Mouse (Mus musculus) adrenal gland, postnatal 36 days (tissue): ENCODE data around the gene Tnk1. TPM values are rescaled to one million over a fixed set of nuclear protein-coding genes. Genes with fewer than 3 reads are reported as not detected.
"Not testable (repeated sequence)": the region's sequence is repeated elsewhere in the genome, so short reads cannot be mapped to it uniquely, and the experiment has no call there.

ENCODE experiments used
- DNase-seq, 2 experiments: peaks; one replicate each; pipeline ENCODE4 v3.0.0; 2021; ENCODE audit warnings: mixed read lengths in 1 of 2
- total RNA-seq, 2 experiments: library from RNA; stranded (reverse); gene quantifications; 2 replicates each; pipeline ENCODE4 v1.2.3; 2021

Gene Tnk1
- total RNA-seq, 2 experiments from 2014 or later, result not detected

DNA sequence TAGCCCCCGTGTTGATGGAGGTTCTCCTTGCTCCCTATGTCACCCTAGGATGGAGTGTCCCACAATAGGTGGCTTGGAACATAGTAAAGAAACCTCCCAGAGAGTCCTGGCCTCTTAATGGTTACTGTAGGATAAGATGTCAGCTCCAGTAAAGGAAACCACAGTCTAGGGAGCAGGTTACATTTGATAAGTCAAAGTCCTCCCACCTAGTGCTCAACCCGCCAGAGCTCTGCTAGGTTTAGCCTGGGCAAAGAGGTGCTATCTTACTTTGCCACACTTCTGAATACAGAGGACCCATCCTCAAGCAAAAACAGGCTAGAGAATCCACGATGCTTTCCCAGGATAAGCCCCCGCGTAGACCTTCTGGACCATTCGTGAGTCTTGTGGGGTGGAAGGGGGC lies 20.4 kb upstream of the Tnk1 start:
- DNase-seq, result no peak

DNA sequence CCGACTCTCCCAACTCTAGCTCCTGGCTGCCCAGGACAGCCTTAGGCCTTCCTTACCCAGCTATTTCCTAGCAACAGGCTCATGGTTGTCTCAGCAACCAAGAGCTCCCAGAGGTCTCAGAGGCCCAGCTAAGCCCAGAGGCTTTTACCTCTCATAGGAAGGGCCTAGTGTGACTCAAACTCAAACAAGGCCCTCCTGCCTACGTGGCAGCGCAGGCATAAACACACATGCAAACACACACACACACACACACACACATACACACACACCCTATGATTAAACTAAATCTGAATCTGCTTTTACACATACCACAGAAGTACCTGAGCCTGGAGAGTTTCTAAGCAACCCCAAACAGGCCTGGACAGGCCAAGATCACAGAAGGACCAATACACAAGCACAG lies 19.9 kb upstream of the Tnk1 start:
- DNase-seq, result no peak

DNA sequence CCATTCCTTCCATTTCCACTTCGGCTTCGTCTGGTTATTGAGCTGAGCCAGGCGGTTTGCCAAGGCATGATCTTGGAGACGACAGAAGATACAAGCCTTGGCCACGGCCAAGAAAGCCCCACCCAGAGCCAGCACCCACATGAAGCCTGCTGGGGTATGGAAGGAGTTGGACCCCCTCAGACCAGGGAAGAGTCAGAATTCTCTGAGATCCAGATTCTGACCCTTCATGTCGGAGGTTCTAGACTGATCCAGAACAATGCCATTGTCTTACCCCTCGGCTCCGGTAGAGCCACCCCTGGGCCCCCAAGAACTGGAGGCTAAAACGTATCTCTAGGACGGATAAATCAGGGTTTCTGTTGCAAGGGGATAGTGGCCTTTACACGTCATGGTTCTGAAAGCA lies 19.3 kb upstream of the Tnk1 start, which contains the start of gene Tmem95:
Gene Tmem95 (minus strand): TSS at position 141 of the 400 bp plus-strand sequence.
- DNase-seq, result no peak

DNA sequence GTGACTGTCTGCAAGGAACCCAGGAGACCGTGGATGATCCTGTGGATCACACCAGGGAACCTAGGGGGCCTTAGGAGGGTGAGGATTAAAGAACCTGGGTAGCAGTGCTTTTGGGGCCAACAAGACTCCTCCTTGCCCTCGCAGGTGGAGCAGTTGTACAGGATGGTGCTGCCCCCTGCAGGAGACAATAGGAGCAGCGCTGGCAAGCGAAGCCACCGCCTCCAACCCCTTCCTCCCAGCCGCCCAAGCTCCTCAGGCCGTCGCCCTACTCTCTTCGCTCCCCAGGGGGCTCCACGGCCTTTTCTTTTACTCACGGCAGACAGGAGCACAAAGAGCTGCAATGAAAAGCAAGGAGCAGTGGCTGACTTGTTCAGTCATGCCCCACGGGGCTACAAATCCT lies 18.3 kb upstream of the Tnk1 start:
- DNase-seq, result peak; percentile 87 to 92

DNA sequence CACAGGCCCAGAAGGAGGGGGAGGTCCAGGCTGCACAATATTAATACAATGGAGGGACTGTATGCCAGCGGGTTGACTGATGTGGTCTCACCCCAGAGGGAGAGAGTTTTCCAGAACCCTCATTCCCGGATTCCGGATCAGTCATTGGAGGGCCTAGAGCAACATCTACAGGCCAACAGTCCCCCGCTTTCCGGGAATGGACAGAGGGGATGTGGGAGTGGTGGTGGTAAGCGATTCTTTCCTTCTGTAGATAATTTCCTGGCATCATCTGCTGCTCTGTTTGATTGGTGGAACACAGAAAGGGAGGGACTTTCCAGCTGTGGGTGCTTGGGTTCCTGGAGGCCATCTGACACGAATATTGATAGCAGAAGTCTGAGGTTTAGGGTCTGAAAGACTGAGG lies 17.7 kb upstream of the Tnk1 start:
- DNase-seq, result no peak

DNA sequence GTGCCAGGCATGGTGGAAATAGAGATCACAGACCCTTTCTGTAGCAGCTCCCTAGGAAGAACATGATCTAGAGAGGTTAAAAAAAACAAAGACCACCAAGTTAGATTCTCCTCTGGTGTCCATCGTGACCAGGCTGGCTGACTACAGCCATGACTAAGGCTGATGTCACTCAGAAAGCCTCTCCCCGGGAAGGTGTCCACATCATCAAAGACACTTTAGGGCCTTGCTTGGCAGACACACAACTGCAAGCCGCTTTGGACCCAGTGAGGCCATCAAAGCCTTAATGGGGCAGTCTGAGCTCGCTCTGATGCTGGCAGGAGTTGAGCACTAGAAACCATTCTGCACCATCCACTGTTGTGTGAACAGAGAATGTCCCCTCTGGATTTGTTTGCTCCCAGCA lies 13.9 kb upstream of the Tnk1 start:
- DNase-seq, result peak; percentile 46 to 48

DNA sequence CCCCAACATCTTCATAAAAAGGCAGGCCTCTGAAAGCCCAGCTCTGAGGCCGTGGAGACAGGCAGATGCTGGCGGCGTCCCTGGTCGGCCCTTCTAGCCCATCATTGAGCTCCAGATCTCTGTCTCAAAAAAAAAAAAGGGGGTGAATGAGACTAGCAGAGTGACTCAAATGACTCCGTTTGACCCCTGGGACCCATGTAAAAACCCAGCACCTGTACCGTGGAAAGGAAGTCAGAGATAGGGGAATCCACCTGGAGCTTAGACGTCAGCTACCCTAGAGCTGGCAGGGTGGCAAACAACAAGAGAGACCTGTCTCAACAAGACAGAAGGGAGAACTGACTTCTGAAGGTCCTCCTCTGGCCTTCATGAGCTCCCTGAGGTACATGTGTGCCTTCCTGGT lies 13.3 kb upstream of the Tnk1 start:
- no peak for DNase-seq

DNA sequence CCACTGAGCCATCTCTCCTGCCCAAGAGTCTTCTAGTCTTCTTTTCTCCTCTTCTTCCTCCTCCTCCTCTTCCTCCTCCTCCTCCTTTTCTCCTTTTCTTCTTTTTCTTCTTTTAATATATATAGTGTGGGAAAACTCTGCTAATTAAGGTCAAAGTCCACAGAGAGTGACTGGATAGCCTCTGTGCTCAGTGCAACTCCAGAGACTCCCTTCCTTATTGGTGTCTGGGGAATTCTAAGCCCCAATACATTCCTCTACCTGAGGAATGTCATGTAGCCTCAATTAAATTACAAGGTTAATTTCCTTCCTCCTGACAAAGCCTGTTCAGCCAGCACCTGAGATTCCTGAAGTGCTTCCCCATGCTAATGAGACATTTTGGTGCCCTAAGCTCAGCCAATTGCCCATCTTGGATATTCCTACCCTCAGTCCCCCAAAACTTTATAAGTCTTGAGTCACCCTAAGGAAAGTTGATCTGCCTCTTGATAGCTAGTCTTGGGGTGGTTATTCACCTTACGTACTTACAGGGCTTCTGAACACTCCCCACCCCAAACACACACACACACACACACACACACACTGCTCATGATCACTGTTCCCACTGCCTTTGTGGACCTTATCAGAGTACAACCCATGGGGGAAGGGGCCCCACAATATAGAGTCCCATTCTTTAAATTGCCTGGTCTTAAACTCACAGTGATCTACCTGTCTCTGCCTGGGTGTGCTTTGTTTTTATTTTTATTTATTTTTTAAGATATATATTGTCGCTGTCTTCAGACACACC lies 11.9 kb upstream of the Tnk1 start:
- DNase-seq, result no peak

DNA sequence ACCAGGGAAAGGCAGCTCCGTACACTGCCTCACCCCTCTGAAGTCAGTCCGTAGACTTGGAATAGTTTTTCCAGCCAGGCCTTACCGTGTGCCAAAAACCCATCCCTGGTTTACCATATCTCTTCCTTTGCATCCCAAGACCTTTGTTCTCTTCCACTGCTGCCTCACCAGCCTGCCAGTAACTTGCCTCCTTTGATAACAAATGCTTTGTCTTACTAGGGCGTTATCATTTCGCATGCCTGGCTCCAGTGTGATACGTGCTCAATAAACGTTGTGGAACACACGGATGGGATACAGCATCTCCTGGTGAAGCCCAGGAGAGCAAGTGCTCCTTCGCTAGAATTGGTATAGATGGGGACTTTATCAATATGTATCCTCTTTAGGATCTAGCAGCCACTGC lies 8.8 kb upstream of the Tnk1 start:
- DNase-seq, result no peak

DNA sequence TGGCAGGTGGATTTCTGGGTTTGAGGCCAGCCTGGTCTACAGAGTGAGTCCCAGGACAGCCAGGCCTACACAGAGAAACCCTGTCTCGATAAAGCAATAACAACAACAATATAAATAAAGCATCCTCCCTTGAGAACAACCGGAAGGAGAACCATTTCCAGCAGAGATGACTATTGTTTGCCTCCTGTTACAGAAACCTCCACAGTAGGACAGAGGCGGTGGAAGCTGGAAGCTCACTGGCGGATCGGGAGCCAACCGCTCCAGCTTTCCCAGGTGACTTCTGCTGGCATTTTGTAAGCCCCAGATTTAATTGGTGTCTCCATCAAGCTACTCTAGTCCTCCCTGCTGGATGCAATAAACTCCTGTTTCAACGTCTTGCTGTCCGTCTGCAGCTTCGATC lies 7.0 kb upstream of the Tnk1 start:
- no peak for DNase-seq

DNA sequence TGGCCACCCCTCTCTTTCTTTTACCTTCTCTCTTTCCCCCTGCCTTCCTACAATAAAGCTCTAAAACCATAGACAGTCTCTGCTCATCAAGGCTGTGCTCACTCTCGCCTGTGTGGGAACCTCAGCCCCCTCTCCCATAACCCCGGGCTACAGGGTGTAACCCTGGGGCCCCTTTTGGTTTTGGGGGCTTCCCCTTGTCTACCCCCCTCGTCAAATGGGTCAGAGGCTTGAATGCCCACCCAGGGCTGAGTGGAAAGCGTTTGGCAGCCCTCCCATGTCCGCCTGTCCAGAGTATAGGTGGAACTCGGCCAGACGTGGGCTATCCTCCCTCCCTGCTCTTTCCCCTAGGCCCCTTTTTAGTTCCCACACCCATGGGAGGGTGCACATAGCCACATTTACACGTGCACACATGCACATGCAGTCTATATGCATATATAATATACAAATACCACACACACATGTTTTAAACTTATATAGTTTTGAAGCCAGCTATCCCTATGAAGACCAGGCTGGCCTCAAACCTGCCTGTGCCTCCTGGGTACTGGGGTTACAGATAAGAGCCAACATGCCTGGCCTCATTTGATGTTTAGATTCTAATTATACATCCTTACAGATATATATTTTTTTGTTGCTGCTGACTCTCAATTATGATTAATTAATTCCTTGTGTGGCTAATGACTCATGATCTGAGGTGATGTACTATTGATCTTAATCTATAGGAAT lies 5.8 kb upstream of the Tnk1 start:
- DNase-seq, result no peak

DNA sequence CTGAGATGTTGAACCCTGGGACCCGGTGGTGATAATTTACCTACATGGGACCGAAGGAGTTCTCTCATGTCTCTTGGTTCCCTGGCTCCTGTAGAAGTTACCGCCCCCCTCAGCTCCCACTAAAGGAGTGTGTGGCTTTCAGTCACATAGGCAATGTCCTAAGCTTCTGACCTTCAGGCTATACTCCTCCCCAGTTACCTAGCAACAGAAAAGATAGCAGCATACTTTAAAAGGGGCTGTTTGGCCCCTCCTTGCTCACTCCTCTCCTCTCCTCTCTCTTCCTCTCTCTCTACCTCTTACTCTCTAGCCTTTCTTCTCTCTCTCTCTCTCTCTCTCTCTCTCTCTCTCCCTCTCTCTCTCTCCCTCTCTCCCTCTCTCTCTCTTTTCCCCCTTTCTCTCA lies 5.2 kb upstream of the Tnk1 start:
- DNase-seq, result not testable (repeated sequence)

DNA sequence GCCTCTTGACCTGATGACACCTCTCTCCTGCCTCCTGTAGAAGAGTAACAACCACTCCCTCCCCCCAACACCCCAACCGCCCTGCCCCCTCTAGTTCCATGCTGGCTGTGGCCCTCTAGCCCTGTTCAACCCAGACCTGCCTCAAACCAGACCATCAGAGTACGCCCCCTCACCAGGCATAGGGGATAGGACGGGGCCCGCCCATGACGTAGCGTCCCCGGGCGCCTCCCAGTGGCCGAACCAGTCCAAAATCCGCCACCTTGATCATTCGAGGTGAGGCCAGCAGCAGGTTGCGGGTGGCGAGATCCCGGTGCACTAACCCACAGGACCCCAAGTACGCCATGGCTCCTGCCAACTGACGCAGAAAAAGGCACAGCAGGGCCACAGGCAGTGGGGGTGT lies 3.2 kb downstream of the Tnk1 start:
- DNase-seq, result peak; percentile 38 to 77

DNA sequence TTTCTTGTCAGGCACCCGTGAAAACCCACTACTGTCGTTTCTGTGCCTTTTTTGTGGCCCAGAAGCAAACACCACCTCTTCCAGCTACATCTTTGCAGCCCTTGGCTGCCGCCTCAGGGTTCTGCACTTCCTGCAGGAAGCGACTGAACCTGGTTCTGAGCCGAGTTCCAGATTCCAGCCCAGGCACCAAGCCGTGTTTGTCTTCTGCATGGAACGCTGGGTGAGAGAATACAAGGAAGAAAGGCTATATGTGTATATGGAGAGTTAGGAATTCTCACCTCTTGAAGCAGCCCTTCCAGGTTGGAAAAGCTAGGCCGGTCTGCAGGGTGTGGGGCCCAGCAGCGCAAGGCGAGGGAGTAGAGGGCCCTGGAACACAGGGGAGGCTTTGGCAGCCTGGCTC lies 3.9 kb downstream of the Tnk1 start:
- no peak for DNase-seq

DNA sequence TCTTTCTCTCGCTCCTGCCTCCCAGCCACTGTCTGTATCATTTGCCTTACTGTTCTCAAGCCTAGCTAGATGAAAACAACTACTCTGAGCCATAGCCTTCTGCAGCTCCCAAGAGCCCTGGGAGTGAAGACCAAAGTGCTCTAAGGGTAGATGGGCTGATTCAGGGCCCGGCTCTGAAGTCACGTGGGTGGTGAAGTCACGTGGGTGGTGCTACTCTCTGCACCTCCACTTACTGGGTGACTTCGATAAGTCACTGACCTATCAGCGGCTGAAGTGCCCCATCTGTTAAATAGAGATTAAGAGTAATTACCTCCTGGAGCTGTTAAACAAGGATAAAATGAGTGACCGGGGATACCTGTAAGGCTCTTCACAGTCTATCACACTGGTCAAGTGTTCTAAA lies 4.5 kb downstream of the Tnk1 start:
- peak; percentile 44 to 52 for DNase-seq

DNA sequence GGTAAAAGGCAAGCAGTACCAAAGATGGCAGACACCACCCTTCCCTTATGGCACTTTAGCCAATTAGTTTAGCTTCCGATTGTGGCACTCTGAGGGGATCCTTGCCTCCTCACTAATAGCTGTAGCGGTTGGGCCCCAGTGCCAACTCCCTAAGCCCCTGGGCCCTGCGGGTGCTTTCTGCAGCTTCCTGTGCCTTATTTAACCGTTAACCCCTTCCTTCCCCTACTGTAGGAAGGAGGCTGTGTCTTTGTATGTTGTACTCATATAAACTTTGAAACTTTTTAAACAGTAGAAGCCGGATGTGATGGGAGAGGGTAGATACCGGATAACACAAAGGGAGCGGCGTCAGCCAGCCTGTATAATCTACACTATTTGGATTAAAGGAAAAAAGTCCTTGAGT lies 7.8 kb downstream of the Tnk1 start:
- no peak for DNase-seq

DNA sequence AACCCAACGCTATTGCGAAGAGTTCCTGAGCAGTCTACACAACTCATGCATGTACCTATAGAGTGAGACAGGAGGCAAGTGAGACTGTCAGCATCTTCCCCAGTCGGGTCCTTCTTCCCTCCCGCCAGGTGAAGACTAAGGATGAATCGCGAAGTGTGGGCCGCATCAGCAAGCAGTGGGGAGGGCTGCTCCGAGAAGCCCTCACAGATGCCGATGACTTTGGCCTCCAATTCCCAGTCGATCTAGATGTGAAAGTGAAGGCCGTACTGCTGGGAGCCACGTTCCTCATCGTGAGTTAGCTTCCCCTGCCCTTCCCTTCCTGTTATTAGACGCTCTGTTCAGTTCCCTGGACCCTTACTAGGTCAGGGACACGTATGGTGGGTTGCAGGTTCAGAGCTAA lies 8.6 kb downstream of the Tnk1 start:
- DNase-seq, result peak; percentile 22 to 32

DNA sequence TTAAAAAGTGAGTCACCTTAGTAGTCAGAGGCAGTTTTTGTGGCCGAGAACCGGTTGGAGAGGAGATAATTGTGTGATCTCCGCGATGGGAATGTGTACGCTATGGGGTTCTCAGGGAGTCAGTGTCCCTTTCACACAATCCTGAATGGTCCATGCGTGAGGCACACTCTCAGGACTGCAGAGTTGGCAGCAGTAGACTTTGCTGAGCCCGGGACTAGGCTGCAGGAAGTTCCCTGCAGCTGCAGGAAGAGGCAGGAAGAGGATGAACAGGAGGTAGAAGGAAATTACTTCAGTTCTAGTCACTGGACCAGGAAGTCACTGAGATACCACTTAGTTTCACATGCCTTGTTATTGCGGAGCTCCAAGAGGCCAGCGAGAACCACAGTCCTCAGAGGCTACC lies 9.4 kb downstream of the Tnk1 start:
- DNase-seq, result no peak

DNA sequence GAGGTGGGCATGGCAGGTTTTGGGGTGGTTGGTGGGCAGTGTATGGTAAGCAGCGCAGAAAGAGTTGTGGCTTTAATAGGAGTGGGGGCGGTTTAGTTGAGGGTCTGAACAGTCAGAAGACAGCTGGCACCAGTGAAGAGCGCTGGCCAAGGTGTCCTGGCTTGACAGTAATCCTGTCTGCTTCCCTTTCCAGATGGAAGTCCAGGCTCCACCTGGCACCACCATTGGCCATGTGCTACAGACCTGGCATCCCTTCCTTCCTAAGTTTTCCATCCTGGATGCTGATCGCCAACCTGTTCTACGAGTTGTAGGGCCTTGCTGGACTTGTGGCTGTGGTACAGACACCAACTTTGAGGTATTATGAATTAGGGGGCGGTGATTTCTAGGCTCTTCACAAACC lies 10.5 kb downstream of the Tnk1 start:
- no peak for DNase-seq

DNA sequence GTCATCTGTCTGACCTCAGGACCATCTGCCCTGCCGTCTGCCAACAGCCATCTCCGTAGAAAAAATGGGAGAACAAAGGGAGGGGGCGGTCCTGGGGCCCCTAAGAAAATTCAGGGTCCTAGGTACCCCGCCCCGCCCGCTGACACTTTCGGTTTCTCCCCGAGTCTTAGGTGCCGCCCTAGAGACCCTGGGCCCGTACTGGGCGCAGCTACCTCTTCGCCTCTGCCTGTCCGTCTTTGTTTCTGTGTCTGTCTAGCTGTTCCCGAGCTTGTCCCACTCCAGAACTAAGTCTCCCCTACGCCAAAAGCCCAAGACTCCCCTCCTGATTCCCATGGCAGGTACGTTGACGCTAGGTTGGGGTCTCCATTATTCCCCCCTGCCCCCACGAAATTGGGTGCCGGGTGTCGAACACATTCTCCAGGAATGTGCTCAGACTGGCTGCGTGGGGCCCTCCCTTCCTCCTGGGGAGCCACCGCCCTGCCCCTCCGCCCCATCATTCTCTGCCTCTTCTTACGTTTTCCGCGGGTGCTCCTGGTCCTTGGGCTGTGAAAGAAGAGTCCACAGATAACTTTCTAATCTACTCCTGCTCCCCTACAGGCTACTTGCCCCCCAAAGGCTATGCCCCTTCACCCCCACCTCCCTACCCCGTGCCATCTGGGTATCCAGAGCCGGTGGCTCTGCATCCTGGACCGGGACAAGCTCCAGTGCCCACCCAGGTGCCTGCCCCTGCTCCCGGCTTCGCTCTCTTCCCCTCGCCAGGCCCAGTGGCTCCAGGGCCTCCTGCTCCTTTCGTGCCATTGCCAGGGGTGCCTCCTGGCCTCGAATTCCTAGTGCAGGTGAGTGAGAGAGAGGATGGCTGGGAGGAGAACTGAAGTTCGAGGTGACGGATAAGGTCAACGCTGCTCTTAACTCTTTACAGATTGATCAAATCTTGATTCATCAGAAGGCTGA lies 11.5 kb downstream of the Tnk1 start:
- peak; percentile 31 to 38 for DNase-seq

DNA sequence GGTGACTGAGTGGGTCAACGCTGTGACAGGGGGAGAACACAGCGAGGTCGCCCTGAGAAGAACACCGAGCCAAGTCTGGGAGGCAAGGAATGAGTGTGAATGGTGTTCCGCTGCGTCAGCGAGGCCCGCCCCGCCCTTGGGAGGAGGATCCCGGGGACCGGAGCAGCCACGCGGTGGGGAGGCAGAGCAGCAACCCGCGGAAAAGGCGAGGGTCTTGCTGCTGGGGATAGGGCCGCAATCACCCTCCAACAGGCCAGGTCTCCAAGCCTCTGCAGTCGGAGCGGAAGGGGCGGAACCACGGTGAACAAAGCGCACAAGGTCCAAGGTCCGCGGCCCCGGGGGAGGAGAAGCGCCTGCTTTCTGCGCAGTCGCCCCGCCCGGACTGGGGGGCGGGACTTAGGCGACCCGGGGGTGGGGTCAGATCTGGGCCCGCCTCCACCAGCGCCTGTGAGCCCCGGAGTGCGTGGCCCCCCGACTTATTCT lies 12.3 kb downstream of the Tnk1 start, which contains the start of gene Plscr3:
Gene Plscr3 (plus strand): TSS at position 179 of the 483 bp plus-strand sequence.
- peak; percentile 93 to 97 for DNase-seq

DNA sequence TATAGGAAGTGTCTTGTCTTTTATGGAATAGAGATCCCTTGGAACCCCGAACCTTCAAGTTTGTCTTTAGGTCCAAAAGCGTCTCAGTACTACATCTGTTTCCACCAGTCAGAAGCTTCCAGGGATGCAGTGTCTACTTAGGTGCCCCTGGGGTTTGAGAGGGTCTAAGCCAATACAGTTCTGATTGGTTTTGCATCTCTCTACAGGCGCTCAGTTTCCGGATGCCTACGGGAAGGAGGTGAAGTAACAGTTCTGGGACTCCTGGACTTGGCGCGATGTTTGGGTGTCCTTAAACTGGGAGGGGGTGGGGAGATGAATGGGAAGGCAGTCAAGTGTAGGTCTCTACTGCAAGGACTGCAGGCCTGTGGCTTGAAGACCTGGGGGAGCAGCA lies 19.8 kb downstream of the Tnk1 start:
- peak in 1 of 2 experiments; percentile 37 for DNase-seq
